Mouse (Mus musculus) cerebellum, postnatal 4 days (tissue): ENCODE measurements around the gene Aqp1.

ENCODE experiments used
- DNase-seq, 2 experiments: peaks; one replicate each; pipeline ENCODE4 v3.0.0; 2022; ENCODE audit warnings: low spot score in 2 of 2, mixed read lengths in 1 of 2

Aqp1 gene

DNA sequence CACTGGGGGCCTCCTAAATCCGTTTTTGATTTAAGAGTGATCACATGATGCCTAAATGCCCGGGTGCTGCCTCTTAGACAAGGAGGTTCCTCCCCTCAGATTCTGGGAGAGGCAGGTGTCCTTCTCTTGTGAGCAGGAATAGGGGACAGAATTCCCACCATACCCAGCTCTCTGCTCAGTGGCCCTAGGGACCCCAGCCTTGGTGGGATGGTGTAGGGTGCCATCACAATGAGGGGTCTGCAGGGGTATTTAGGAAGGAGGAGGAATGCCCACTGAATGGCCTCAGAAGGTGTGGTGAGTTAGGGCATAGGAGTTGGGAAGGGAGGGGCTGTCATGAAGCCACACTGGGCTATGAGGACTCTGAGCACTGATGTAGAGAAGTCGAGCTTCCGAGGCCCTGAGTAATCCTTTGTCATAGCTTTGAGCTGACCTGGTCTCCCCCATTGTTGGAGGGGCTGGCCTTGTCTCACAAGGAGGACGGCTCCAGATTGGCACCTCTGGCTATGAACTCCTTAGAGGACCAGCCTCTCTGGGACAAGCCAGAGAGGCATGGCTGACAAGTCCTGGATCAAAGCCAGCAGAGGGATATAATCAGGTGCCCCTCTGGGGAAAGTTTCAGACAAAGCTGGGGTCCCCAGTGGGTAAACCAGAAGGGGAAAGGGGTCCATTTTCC is 4.0 kb upstream of the Aqp1 start:
- no peak for DNase-seq

DNA sequence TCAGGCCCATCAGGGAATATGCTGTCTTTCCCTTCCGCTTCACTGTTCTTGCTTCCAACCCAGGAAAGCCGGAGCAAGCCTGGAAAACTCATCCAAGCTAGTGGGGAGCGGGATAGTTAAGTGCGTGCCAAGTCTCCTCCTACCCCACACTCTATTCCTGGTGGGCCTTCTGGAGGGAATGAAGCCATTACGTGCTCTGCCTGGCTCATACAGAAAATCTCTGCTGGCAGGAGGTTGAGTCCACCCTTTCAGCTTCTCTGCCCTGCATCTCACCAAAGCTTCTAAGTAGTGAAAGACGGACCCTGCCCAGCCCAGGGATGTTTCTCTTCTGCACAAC is 3.5 kb upstream of the Aqp1 start:
- DNase-seq, result no peak

DNA sequence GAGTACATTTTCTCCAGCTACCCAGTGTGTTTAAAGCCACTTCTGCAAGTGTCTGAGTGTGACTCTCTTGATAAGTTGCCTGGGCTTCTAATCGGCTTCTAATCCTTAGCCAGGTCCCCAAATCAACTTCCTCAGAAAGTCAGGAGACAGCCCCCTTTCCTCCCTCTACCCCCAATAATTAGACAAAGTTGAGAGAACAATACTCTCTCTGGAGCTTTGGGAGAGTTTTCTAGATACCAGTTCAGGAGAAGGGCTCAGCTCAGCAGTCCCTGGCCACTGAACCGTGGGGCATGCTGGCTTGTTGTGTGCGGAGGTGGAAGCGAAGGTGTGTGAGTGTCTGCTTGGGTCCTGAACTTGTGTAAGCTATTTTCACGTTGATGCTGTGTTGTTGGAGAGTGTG is 1.0 kb downstream of the Aqp1 start:
- no peak for DNase-seq

DNA sequence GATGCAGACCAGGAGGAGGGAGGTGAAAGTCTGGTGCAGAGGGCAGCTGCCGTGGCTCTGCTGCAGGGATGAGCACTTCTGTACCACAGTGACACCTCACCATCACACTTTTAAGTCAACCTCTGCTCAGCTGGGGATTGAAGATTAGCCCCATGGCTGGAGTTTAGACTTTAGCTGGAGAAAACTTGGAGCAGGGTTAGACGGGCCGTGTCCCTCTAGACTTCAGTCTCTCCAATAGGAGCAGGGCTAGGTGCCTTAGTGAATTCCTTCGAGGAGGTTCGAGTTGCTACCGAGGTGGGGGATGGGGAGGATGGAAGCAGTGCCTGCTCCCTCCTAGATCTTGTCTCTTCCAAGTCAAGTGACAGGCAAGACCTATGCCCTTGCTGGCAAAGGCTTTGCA is 1.8 kb downstream of the Aqp1 start:
- no peak for DNase-seq

DNA sequence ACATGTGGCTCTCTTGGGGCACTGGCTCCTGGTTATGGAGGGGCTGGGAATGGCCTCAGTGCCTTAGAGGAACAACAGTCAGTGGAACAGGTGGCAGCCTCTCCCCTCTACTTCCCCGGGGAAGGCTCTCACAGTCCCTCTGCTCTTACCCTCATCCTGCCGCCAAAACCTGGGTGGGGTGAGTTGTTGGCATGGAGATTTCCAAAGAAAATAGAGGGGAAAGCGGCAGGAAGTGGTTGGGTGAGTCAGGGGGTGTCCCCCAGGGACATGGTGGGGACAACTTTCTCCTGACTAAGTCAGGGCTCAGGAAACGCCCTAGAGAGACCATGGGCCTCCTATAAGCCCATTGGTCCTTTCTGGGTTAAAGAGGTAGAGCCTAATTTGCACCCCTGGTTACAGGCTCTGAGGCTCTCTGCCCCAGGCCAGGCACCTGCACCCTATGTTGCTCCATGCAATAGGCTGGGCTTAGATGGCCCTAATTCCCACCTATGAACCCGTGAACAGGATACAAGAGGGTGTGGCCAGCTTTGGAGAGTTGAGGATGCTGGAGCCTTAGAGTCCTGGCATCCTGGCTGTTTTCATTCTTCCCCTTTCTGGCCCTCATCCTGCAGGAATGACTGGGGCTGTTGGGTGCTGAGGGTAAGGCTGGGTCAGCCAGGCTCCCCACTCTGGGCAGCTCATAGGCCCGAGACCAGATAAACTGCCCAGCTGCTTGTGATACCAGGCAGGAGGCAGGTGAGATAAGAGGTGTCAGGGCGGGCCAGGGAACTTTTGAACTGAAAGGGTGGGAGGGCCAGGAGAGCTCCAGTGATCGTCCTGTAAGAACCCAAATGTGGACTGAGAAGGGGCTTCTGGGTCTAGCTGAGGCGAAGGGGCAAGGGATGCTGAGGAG is 2.9 kb downstream of the Aqp1 start:
- no peak for DNase-seq

DNA sequence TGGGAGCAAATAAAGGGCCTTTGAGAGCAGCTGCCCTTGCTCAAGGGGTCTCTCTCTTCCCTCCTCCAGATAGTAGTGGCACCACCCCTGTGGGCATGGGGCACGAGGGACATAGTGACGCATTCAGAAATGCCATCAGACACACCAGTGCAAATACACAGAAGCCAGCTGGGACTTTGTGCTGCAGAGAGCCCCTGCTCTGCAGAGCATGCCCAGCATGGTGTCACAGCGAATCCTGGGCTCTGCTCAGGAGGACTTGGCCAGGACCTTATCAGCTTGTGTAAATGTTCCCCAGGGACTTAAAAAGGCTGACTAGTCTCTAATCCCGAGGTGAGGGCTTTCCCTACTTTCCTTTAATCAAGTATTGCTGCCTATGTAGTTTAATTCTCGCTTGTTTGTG is 5.5 kb downstream of the Aqp1 start:
- DNase-seq, result no peak

DNA sequence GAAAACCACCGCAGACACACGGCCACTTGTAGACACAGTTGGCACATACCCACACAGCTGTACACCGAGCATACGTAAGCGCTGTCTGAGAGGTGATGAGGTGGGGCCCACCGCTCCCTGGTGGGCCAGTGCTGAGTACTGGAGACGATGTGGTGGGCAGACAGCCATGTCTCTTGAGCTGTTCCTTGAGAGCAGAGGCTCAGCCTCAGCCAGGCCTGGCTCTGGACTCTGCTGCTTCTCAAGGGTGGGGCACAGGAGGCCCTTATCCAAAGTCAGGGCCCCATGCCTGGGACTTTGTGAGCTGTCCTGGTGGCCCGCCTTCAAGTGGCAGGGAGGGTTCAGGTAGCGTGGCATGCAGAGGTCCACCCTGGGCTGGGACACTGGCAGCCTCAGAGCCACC is 6.1 kb downstream of the Aqp1 start:
- DNase-seq, result no peak

DNA sequence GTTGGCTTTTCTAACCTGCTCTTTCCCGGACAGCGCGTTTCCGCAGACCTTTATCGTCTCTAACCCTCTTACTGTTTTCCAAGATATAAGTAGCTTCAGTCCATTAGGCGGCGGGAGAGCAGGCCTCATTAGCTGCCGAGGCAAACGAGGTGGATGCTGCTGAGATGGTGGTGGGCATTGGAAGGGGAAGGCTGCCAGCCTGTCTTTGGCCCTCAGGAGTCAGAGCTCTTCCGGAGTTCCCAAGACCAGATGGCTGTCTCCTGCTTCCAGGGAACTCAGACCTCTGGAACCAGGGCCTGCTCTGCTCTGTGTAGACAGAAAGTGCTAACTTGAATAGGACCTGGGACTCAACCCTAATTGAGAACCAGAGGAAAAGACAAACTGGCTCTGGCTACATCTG is 7.2 kb downstream of the Aqp1 start:
- peak in 1 of 2 experiments; percentile 18 for DNase-seq

DNA sequence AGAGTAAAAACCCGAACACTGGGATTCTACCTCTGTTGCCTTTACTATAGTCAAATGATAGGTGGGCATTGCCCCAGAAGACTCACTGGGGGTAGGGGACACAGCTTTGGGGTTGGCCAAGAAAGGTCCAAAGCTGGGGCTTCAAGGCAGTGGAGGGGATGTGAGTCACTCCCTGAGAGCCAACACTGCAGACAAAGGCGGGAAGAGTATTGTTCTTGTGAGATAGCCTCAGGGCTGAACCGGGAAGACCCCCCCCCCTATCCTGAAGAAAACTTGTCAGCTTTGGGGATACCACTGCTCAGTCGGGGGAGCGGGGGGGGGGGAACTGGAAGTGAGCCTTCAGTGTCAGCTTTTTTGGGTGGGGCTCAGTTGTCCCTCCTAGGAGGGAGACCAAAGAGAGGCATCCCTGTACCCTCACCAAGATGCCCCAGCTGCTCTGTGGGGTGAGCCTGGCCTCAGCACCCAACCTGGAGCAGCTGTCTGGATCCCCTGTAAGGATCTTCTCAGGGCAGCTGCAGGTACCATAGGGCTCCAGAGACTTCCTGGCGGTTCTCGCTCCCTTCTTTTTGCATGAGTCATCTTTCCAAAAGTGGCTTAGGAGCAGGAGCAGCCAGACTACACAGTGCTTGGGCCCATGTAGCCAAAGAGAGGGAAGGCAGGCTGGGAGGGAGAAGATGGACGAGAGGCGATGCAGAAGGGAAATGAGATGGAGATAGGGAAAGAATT is 8.2 kb downstream of the Aqp1 start:
- DNase-seq, result peak in 1 of 2 experiments; percentile 13

DNA sequence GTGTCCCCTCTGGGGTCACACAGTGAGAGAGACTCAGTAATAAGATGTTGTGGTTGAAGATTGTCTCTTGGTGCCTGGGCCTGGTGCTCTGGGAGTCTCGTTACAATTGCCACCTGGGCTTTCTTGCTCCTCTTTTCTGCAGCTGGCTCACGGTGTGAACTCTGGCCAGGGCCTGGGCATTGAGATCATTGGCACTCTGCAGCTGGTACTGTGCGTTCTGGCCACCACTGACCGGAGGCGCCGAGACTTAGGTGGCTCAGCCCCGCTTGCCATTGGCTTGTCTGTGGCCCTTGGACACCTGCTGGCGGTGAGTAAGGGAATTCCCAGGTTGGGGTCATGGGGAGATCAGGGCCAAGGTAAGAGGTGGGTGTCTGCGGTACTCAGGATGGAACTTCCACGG is 9.0 kb downstream of the Aqp1 start:
- DNase-seq, result peak in 1 of 2 experiments; percentile 17

DNA sequence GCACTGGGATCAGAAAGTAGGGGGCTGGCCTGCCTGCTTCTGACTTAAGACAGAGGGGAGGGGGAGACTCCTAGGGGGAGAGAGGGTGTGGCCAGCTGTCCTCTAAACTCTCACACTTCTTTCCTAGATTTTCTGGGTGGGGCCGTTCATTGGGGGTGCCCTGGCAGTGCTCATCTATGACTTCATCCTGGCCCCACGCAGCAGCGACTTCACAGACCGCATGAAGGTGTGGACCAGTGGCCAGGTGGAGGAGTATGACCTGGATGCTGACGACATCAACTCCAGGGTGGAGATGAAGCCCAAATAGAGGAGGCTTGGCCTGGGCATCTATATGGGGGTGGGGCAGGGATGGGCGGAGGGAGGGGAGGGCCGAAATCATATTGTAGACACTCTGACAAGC is 10.3 kb downstream of the Aqp1 start:
- DNase-seq, result no peak

DNA sequence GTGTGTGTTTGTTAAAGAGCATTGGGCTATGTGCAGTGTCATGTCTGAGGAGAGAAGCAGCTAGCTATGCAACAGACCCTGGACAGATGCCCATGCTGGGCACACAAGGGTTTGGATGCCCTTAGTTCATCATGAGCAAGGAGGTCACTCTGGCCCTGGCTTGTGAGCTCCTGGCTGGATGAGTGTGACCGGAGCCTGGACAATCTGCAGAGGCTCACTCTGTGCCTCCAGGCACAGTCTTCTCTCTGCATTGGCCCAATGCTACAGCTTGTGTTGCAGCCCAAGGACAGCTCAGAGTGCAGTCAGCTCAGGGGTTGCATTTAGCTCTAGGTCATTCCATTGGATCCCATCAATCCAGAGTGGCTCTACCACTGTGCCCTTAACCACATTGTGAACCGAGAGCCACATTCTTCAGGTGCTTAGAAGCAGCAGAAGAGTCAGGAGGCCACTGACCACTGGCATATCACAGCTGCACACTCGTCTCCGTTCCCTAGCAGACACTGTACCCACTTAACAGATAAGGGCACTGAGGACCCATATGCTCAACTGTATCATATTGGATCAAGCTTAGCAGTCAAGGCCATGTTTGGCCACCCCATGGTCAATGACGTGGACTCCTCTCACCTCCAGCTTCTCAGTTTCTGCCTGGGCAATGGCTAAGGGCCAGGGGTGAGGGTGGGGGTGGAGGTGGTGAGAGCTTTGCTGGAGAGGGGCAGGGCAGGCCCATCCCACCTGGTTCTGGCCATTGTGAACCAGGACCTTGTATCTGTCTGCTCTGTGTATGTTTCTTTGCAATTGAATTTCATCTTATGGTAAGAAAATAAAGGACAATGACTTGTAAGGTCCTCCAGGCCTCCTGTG is 11.7 kb downstream of the Aqp1 start:
- no peak for DNase-seq

DNA sequence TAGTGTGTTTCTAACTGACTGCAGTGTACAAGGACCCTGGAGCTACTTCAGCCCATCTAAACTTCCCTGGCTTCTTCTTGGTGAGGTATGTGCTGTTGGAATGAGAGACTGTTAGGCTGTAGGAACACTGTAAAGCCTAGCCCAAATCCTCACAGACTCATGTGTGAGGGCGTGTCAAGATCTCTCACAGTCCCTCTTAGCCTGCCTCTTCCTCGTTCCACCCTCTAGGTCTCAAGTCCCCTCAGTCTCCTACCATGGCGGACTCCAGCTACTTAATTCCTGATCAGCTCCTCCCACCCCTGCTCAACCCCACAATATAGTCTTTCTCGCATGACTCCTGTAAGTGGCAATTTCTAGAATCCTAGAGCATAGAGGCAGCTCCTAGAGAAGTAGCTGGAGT is 13.0 kb downstream of the Aqp1 start:
- no peak for DNase-seq

DNA sequence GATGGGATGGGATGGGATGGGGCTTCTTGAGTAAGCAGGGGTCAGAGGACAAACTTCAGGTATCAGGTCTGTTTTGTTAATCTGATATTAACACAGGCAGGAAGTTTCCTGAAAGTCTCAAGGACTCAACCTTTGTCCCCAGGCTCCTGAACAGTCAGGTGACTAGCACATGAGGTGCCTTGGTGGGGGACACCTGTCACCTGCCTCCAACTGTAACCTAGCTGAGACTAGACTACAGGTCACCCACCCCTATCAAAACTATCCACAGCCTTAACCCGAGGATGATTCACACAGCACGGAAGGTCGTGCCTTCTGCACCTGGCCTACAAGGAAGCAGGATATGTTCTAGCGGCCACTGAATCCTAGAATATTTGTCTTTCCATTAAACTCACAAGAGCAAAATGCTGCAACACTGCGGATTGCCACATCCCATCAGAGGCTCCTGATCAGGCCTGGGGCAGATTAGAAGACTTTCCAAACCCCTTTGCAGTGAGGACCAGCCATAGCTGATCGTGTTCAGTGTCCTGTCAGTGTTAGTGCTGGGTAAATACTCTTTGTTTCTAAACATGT is 14.2 kb downstream of the Aqp1 start:
- no peak for DNase-seq

DNA sequence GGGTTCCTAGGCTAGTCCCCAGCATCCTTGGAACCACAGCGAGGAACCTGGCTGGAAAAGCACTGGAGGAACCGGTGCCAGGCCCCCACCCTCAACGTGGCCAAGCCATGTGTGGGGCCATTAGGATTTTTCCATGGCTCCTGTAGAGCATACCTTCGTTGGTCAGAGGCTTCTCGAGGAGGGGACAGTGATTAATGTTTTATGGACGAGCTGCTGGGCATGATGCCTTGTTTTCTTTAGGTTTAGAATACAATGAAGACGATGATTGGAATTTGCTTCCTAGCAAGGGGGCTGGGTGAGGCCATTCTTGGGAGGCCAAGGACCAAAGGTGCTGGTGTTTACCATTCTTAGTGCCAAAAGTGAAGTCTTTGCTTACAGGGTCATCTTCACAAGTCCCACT is 15.5 kb downstream of the Aqp1 start:
- no peak for DNase-seq

DNA sequence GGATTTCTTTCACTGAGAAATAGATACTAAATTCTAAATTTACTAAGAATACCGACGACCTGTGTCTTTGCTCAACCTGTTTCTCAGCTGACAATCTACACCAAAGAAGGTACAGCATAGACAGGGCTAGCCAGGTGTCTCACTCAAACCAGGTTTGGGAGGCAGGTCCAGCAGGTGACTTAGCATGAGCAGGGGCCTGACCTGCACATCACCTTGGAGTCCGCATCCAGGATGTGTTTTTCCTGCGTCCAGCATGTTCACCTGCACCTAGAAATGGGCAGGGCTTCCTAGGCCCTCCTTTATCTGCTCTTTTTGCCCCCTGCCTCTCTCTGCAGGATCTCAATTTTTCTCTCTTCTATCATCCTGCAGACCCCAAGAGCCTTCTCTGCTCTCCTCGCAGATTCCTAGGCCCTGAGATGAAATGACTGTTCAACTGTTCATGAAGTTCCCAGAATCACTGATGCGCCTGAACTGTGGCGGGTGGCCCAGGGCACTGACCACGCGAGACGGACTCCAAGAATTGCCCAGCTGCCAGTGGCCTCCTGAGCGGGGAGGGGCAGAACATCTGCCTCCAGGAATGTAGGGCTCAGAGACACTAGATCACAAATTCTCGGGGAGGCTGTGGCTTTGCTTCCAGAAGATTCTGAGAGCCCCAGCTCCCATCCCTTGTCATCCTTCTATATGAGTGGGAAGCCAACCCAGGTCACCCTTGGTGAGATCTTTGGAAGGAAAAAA is 17.6 kb downstream of the Aqp1 start:
- DNase-seq, result no peak

DNA sequence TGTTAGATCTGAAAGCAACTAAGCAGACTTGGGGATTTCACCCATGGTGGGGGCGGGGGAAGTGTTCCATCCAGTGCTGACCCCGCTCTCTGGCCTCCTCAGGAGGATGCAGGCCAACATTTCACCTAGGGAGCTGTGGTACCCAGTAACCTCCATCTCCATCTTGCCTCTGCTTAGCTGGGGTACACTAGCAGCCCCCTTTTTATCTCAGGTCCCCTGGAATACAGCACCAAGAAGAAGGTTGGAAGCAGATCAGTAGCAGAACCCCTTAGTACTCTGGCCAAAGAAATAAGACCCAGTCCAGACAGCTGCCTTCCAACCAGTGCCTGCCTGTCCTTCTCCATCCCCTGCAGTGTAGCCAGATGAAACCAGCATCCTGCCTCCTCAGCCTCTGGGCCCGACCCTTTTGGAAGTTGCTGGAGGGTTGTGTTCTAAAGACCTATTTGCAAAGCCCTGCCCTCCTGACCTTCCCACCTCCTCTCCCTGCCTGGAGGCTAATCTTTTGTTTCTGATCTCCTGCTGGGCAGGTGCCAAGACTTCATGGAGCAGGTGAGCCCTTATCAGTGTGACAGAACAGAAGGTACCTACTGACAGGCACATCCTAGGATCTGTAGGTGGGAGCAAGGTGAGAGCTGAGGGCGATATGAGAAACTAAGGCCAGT is 18.4 kb downstream of the Aqp1 start:
- DNase-seq, result no peak

DNA sequence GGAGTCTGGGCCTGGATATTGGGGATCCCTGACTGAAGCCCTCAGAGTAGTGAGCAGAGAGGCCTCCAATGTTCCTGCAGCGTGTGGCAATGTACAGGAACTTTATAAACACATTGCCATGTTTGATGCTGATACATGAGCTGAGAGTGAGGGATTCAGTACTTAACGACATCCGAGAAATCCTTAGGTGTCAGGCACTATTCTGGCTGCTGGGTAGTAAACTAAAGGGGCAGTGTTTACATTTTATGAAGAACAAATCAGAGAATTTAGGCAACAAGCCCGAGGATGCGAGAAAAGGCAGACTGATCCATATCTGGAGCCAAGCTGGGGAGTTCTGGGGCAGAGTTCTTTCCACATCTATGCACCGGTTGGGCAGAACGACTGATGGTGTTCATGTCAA is 19.3 kb downstream of the Aqp1 start:
- DNase-seq, result no peak

DNA sequence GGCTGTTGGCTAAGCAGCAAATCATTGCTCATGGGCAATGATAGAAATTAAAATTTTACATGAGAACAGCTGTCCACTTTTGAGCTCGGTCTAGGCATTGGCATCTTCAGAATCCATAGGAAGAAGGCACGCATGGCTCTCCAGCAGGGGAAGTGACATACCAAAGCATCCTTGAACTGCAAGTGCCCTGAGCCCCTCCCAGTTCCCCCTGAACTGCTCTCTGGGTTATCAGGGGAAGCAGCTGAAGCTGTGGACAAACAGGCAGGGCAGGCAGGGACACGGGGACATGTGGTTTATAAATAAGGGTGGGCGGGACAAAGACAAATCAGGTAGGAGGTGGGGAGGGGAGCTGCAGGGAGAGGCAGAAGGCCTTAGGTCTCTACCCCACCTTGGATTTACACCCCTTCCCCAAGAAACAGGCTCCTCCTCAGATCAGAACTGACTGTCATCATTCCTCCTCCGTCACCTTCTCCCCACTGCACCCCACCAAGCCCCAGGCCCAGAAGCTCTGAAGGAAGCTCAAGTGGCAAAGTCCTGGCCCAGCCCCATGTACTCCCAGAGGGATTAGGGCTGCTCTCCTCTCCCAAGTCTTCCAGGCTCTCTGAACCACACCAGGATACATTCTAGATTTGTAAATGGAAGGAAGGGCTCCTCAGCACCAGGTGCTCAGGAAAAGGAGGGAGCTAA is 19.9 kb downstream of the Aqp1 start:
- DNase-seq, result no peak
